Mouse (Mus musculus) cerebellum, adult 9-11 months (tissue): ENCODE measurements at regions not wholly inside any gene's neighbourhood (a gene's known extent, or its start where the extent isn't known, plus 50 kb on each side); places are given as distances from the start of the nearest gene placed in this dataset.
"Not testable (repeated sequence)": the region's sequence is repeated elsewhere in the genome, so short reads cannot be mapped to it uniquely, and the experiment has no call there.

Experiments
- DNase-seq: peaks from one replicate; pipeline ENCODE4 v3.0.0; 2022

- no peak for DNase-seq
Observed at GRCm38 (mm10) chr17:83985916-83986578, 138.3 kb upstream of the Haao start.

GRCm38 (mm10) chr17:83985333-83985790 is 137.6 kb upstream of the Haao start:
- DNase-seq, result no peak

- DNase-seq, result no peak
Observed at GRCm38 (mm10) chr17:83983837-83984388, 136.2 kb upstream of the Haao start.

GRCm38 (mm10) chr17:83983070-83983836 is 135.5 kb upstream of the Haao start:
- DNase-seq, result no peak

- no peak for DNase-seq
Observed at GRCm38 (mm10) chr17:83982700-83983069, 134.9 kb upstream of the Haao start.

- no peak for DNase-seq
Observed at GRCm38 (mm10) chr17:83978858-83979470, 131.2 kb upstream of the Haao start.

- DNase-seq, result no peak
Observed at GRCm38 (mm10) chr17:83977725-83978124, 130.0 kb upstream of the Haao start.

- no peak for DNase-seq
Observed at GRCm38 (mm10) chr17:83975813-83976212, 128.1 kb upstream of the Haao start.

- no peak for DNase-seq
Observed at GRCm38 (mm10) chr17:83973461-83974350, 125.9 kb upstream of the Haao start.

GRCm38 (mm10) chr17:83972874-83973273 is 125.1 kb upstream of the Haao start:
- DNase-seq, result no peak

GRCm38 (mm10) chr17:83972470-83972869 is 124.7 kb upstream of the Haao start:
- DNase-seq, result no peak

- no peak for DNase-seq
Observed at GRCm38 (mm10) chr17:83972026-83972425, 124.3 kb upstream of the Haao start.

GRCm38 (mm10) chr17:83969407-83969826 is 121.7 kb upstream of the Haao start:
- DNase-seq, result peak; percentile 92

- not testable (repeated sequence) for DNase-seq
Observed at GRCm38 (mm10) chr17:83968124-83968523, 120.4 kb upstream of the Haao start.

GRCm38 (mm10) chr17:83967007-83967406 is 119.2 kb upstream of the Haao start:
- DNase-seq, result no peak

GRCm38 (mm10) chr17:83964454-83965211 is 116.9 kb upstream of the Haao start:
- no peak for DNase-seq

GRCm38 (mm10) chr17:83963561-83963960 is 115.8 kb upstream of the Haao start:
- no peak for DNase-seq

- peak; percentile 62 for DNase-seq
Observed at GRCm38 (mm10) chr17:83962841-83963240, 115.1 kb upstream of the Haao start.

GRCm38 (mm10) chr17:83962126-83962525 is 114.4 kb upstream of the Haao start:
- DNase-seq, result no peak

GRCm38 (mm10) chr17:83960821-83961220 is 113.1 kb upstream of the Haao start:
- DNase-seq, result no peak

GRCm38 (mm10) chr17:83960158-83960557 is 112.4 kb upstream of the Haao start:
- no peak for DNase-seq
